Mouse (Mus musculus) erythroblast, adult 5-6 weeks (primary cell): ENCODE measurements around the gene L3mbtl1. TPM values are rescaled to one million over a fixed set of nuclear protein-coding genes. Genes with fewer than 3 reads are reported as not detected.
"Not testable (repeated sequence)": the region's sequence is repeated elsewhere in the genome, so short reads cannot be mapped to it uniquely, and the experiment has no call there.

Experiments used
- ATAC-seq: replicated peaks from 2 replicates; pipeline ENCODE4 v1.8.0; 2016; ENCODE audit warnings: moderate number of reproducible peaks, mild to moderate bottlenecking, moderate TSS enrichment, inconsistent platforms; ENCODE audit not compliant: poor library complexity, low FRiP score, severe bottlenecking
- total RNA-seq, 2 experiments: library from RNA; stranded (forward) in 1 of 2; stranded (reverse) in 1 of 2; fragments of 150-400 nt in 1 of 2; fragments of 200-764, 138-1000 nt in 1 of 2; gene quantifications; 2 replicates each; pipeline versions ENCODE4 v1.2.3 to v1.2.4; 2015 to 2017; ENCODE audit warnings: low replicate concordance in 2 of 2

L3mbtl1 gene
- total RNA-seq (2015; ENCODE audit: low replicate concordance) (not detected in 2 replicates), total RNA-seq (2017; ENCODE audit: low replicate concordance) (0.28 TPM in 1 of 2 replicates, not detected in the other)

GRCm38 (mm10) chr2:162943148-162943846 is at the start of gene L3mbtl1:
Gene L3mbtl1, plus strand, starts transcription at chr2:162943472.
- ATAC-seq, result no peak

- not testable (repeated sequence) for ATAC-seq
Observed at GRCm38 (mm10) chr2:162899256-162899655, 44.0 kb upstream of the L3mbtl1 start.

- ATAC-seq, result no peak
Observed at GRCm38 (mm10) chr2:162899880-162900589, 43.2 kb upstream of the L3mbtl1 start.

DNA sequence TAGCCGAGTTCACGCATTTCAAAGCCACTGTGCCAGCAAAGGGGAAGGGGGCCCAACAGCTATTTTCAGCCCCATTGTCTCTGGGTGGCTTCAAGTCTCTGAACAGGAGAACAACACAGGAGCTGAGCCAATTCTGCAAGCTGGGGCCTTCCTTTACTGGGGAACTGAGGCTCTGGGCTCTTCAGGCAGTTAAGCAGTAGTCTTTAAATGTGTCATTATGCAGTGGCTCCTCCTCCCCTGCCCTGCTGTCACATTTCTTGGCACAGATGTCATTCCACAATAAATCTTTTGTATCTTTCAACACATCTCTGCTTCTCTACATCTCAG is 42.7 kb upstream of the L3mbtl1 start:
- no peak for ATAC-seq

DNA sequence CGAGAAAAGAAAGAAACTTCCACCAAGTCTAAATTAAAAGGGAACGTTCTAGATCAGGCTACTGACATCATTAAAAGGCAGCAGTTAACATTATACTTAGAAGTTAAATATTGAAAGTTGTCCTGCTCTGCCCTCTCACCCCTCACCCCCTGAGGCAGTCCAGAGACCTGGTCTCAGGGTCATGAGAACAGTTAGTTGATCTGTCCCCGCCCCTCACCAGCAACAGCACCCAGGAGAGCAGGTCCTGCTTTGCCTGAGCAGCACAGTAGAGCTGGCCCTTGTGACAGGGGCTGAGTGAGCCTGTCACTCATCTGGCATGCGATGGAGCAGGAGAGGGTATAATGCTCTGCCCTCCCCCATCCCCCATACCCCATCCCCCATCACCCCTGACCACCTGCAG is 37.4 kb upstream of the L3mbtl1 start:
- no peak for ATAC-seq

DNA sequence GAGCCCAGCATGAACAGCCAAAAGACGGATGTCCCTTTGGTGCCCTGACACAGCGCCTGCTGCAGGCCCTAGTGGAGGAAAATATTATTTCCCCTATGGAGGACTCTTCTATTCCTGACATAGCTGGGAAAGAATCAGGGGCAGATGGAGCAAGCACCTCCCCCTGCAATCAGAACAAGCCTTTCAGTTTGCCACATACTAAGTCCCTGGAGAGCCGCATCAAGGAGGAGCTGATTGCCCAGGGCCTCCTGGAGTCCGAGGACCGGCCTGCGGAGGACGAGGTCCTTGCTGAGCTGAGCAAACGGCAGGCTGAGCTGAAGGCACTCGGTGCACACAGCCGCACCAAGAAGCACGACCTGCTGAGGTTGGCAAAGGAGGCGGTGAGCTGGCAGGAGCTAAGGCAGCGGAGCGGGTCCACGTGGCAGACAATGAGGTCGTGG is 35.2 kb upstream of the L3mbtl1 start:
- no peak for ATAC-seq

DNA sequence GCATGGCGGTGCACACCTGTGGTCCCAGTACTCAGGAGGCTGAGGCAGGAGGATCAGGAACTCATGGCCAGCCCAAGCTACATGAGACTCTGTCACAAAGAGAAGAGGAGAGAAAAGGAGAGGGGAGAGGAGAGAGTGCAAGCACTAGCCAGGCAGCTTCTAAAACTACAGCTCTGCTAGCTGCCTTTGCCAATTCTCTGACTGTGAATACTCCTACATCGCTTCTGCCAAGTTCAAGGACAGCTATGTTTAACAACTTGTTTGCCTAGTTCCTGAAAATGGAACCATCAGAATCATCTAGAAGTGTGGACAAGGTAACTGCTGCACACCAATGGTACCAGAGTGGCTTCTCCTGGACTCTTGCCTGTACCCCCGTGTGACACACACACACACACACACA is 29.2 kb upstream of the L3mbtl1 start:
- ATAC-seq, result no peak

GRCm38 (mm10) chr2:162914519-162914918 is 28.8 kb upstream of the L3mbtl1 start:
- ATAC-seq, result no peak

GRCm38 (mm10) chr2:162919926-162920325 is 23.3 kb upstream of the L3mbtl1 start:
- ATAC-seq, result no peak

GRCm38 (mm10) chr2:162922183-162922582 is 21.1 kb upstream of the L3mbtl1 start:
- peak; percentile 70 for ATAC-seq

DNA sequence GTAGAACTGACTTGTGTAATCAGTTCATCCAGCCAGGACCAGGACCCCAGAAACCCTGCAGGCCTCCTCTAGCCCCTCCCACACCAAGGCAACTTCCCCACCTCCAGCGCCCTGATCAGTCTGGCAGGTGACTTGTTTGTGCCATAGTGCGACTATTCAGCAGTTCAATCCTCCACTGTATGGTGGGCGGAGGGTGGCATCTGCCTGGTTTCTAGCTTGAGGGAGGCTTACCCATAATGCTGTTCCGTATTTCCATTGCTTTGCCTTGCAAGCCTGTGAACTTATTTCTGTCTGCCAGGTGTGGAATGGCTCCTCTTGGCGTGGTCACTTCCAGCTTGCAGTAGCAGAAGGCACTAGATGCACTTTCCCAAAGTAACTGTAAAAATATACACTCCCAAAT is 20.4 kb upstream of the L3mbtl1 start:
- no peak for ATAC-seq

- ATAC-seq, result no peak
Observed at GRCm38 (mm10) chr2:162924126-162924525, 19.1 kb upstream of the L3mbtl1 start.

GRCm38 (mm10) chr2:162927918-162928585 is 15.2 kb upstream of the L3mbtl1 start:
- ATAC-seq, result no peak

- no peak for ATAC-seq
Observed at GRCm38 (mm10) chr2:162929704-162930103, 13.6 kb upstream of the L3mbtl1 start.

DNA sequence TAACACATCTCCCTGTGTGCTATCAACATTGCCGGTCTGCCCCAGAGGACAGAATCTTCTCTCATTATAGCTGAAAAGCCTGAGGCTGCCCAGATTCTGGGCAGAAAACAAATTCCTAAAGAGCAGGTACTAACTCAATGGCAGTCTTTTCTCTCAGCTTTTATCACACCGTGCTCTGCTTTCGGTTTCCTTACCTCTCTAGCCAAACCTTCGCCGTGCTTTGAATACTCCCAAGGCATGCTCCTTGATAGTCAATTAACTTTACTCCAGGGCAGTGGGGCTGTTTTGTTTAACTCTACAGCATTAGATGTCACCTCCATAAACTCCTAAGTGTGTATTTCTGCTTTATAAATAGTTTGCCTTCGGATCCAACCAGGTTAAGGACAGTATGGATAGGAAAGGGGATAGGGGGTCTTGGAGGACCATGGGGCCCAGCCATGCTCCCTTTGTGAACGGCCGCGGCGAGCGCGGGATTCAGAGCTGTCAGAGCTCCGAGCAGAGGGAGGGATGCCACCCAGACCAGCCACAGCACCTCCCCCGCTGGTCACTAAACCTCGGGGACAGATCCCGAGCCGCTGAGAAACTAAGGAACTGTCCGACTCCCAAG is 12.7 kb upstream of the L3mbtl1 start:
- ATAC-seq, result peak; percentile 57

GRCm38 (mm10) chr2:162931123-162931673 is 12.1 kb upstream of the L3mbtl1 start, which contains the start of gene Srsf6:
Gene Srsf6, plus strand, starts transcription at chr2:162931528.
- ATAC-seq, result peak; percentile 91

GRCm38 (mm10) chr2:162931674-162932650 is 11.3 kb upstream of the L3mbtl1 start:
- peak; percentile 45; the same call in 1 of the 2 replicates for ATAC-seq

DNA sequence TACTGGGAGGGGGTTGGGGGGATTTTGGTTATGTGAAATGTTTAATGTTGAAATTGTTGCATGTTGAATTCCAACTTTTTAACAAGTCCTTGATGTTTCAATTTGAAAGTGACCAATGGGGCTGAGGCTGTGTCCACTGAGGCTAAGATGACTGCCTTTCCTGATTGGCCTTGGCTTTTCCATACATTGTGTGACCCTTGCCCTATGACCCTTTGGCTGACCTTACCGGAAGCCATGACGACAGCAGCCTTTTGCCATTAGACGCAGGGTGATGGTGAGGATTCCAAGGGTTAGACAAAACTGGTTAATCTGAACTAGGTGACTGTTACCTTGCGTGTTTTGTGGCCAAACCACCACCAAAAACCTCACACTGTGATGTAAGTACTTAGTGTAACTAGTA is 10.6 kb upstream of the L3mbtl1 start:
- no peak for ATAC-seq

DNA sequence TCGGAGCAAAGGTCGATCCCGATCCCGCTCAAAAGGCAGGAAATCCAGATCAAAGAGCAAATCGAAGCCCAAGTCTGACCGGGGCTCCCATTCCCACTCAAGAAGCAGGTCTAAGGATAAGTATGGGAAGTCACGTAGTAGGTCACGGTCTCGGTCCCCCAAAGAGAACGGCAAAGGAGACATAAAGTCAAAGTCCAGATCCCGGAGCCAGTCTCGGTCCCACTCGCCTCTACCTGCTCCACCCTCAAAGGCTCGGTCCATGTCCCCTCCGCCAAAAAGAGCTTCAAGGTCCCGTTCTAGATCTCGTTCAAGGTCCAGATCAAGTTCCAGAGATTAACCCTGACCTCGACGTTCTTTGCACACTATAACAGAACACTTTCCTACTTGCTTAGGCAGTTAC is 8.9 kb upstream of the L3mbtl1 start:
- ATAC-seq, result no peak
